14 mouse cellular contexts compared by ENCODE assay signal in the genomic region with DNA sequence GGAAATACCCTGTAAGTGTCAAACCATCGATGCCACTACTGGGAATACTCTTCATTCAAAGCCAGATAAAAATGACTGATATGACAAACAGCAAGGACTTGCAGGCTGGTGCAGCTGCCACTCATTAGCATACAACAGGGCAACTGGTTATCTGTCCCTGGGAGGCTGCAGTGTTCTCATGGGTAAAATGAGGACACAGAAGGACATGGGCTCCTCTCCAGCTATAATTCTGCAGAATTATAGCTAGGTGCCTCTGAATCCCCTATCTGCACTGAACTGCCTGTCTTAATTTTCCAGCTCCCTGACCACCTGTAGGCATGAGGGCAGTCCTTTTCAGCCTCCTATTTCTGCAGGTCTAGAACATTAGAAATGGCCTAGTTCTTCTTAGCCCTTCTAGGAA.
"Had no signal": no experiment of that assay in that cellular context is flagged by ENCODE, and none has a peak within 500 bp of the region (broad histone marks: within the 10 kb centered on the region; RNA-seq: fewer than 3 reads in every experiment).

No protein-coding gene starts in this region.

- DNase-seq: lung, adult 18-20 months; lung, embryonic 14.5 days; lung, postnatal 10 days; lung, postnatal 4 days; midbrain, embryonic 14.5 days; retina, postnatal 1 day; right cerebral cortex, adult 18-20 months; right cerebral cortex, postnatal 25 days; right cerebral cortex, postnatal 4 days; spleen, adult 18-20 months; thymus, adult 18-20 months; thymus, postnatal 14 days; thymus, postnatal 36 days had no signal

- ATAC-seq: midbrain, embryonic 16.5 days had no signal
